Mouse (Mus musculus): Measurements from ENCODE around the gene Sqor. TPM values are rescaled to one million over a fixed set of nuclear protein-coding genes. Genes with fewer than 3 reads are reported as not detected.

Gene Sqor
- polyA plus RNA-seq, 1 experiment = 47.3 TPM

GRCm38 (mm10) chr2:122784701-122785100, 19.7 kb downstream of the Sqor start:
- DNase-seq (ENCODE audit: low read depth) = no peak

DNA sequence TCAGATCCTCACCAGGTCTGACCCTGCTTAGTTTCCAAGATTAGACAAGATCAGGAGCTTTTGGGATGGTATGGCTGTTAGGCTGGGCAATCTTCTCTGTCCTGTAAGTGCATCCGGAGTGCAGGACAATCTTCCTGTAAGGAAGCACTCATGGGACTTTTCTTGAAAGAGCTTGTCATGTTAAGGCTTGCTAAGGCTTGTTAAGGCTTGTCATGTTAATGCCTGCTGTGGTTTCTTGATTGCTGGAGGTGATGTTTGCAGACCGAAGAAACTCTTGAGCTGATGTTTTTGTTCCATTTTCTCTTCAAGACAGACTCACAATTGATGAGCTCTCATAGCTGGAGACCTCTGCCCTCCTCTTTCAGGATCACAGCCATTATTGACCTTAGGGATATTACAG, 21.1 kb downstream of the Sqor start:
- no peak for DNase-seq (ENCODE audit: low read depth)

- peak; percentile 81 for DNase-seq (ENCODE audit: low read depth)
Observed at GRCm38 (mm10) chr2:122789311-122789710, 24.3 kb downstream of the Sqor start.

- peak; percentile 64 for DNase-seq (ENCODE audit: low read depth)
Observed at GRCm38 (mm10) chr2:122789730-122790129, 24.7 kb downstream of the Sqor start.

DNA sequence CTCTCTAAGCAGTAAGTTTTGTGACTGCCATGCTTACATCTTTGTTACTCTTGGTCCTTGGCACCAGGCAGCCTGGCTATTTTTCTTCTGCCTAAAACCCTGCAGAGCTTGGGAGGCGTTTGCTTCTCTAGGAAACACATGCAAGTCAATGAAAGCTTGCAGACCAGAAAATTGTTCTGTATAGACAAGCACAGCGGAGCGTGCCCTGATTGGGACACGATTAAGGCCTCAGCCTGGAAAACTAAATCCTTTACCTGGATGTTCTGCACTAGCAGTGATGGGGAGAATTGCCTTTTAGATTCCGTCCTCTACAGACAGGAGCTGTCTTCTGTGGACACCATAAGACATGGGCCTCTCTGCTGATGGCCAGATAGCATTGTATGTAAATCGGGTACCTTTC, 39.4 kb downstream of the Sqor start:
- no peak for DNase-seq (ENCODE audit: low read depth)

DNA sequence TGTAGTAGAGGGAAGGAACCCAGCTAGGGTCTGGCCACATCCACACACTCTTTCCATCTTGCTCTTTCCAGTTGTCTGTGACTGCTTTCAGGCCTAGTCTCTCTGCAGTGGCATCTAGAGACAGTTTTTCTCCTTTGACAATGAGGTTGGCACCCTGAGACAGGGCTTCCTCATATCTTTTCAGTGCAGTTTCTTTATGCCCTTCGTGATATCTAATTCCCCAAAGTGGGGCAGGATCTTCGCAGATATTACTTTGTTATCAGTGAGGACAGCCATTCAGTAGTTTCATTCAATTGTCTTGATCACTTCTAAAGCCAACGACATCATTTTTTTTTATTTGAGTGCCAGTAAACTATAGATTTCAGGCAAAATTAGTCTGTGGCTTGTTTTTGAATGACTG, 41.0 kb downstream of the Sqor start:
- DNase-seq (ENCODE audit: low read depth) = no peak

GRCm38 (mm10) chr2:122809027-122809426, 44.0 kb downstream of the Sqor start:
- DNase-seq (ENCODE audit: low read depth) = no peak

- no peak for DNase-seq (ENCODE audit: low read depth)
Observed at GRCm38 (mm10) chr2:122816986-122817385, 51.9 kb downstream of the Sqor start.

DNA sequence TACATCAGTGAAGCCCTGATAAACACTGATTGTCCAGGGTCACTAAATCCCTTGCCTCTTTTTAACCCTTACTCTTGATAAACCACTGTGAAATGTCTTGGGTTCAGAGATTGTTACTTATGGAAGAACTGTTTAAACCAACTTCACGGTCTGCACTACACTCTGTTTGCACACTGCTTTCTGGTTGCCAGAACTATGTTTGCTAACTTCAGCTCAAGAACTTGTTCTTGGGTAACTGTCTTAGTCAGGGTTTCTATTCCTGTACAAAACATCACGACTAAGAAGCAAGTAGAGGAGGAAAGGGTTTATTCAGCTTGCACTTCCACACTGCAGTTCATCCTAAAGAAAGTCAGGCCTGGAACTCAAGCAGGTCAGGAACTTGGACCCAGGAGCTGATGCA, 56.2 kb downstream of the Sqor start:
- no peak for DNase-seq (ENCODE audit: low read depth)

- no peak for DNase-seq (ENCODE audit: low read depth)
Observed at GRCm38 (mm10) chr2:122825406-122826236, 60.6 kb downstream of the Sqor start.

GRCm38 (mm10) chr2:122826302-122826701, 61.3 kb downstream of the Sqor start:
- DNase-seq (ENCODE audit: low read depth) = no peak

- DNase-seq (ENCODE audit: low read depth) = no peak
Observed at GRCm38 (mm10) chr2:122854636-122855035, 89.6 kb downstream of the Sqor start.

DNA sequence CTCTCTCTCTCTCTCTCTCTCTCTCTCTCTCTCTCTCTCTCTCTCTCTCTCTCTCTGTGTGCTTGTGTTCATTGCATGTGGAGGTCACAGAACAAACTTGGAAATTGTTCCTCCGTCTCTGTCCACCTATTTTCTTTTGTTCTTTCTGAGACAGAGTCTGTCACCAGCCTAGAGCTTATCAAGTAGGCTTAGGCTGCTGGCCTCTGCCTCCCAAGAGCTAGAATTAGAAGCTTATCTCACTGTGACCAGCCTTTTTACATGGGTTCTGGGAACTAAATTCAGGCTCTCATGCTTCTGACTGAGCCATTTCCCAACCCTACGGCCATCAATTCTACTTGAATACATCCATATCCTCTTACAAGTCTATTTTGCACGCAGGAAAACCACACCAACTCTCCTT, 90.3 kb downstream of the Sqor start:
- DNase-seq (ENCODE audit: low read depth) = no peak

Other genes with a start within 250 kb of the Sqor start
- gene Gatm, start 153.9 kb upstream of the Sqor start, polyA plus RNA-seq (2012; rRNA removed) = 8.6 and 17.4 TPM in 2 replicates
- gene AA467197, start 128.3 kb upstream of the Sqor start, polyA plus RNA-seq (2012; rRNA removed) = 0.62 and 1.0 TPM in 2 replicates
- gene Slc30a4, start 62.6 kb upstream of the Sqor start, polyA plus RNA-seq (2012; rRNA removed) = 13.2 TPM in 2 replicates
- 35.6 and 40.8 TPM in 2 replicates for gene Bloc1s6, start 26.7 kb upstream of the Sqor start, polyA plus RNA-seq (2012; rRNA removed)